Mouse (Mus musculus) spleen, postnatal 10 days (tissue): ENCODE results near the gene Nipal1.
A peak's percentile ranks its signal among the peaks of the same experiment; 100 is the strongest.

Experiments used
- DNase-seq, 2 experiments: peaks; one replicate each; pipeline ENCODE4 v3.0.0; 2021 to 2022; ENCODE audit warnings: low spot score in 2 of 2

The Nipal1 gene

DNA sequence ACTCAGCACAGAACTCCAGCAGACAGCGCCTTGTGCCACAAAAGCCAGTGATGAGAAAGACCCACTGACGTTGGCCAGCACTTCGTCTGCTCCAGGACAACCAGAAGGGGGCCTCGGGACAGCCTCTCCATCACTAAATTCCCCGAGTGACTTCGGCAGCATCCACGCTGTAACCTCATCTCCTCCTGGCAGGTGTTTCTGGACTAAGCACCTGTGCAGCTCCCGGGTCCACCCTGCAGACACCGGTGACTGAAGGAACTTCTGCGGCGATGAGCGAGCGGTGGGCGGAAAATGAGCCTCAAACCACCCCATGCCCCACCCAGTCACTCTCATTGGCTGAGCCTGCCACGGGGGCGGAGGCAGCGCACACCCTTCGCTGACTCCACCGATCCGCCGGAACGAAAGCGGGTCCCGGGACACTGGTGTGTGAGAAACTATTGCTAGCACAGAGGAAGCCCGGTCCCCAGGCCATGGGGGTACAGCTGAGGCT, at the start of gene Nipal1:
Gene Nipal1, plus strand, starts transcription at position 378 of the 490 bp plus-strand sequence.
- DNase-seq, result peak; percentile 23 to 66

DNA sequence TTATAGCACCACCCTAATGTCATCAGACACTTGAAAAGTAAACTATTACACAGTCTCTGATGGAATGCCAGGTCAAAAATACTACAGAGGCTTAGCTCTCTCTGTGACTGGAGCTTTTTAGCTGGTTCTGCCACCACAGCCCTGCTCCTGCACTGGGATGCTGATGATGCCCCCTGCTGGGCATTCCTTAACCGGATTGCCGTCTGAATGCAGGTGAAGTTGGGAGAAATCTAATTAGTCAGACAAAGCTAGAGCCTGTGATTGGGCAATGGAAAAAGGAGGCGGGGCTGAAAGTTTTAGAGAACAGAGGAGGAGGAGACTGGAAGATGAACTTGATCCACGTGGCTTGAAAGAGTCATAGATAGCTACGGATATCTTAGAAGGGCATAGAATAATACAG, 46.6 kb upstream of the Nipal1 start:
- peak in 1 of 2 experiments; percentile 41 for DNase-seq

DNA sequence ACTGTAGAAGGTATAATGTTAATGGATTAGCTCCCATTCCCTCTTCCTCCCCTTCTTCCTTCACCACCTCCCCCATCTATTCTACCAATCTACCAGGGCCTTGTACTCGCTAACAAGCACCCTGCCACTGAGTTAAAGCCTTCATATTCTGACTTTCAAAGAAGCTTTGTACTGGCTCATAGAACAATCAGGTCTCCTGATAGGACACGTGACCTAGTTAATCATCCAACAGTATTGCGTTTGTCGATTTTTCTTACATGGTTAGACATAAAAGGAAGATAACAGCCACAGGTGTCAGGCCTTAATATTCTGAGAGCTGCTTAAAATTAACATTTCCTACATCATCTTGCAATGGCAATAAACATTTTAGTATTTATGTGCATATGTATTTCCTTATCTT, 44.5 kb upstream of the Nipal1 start:
- DNase-seq, result no peak

DNA sequence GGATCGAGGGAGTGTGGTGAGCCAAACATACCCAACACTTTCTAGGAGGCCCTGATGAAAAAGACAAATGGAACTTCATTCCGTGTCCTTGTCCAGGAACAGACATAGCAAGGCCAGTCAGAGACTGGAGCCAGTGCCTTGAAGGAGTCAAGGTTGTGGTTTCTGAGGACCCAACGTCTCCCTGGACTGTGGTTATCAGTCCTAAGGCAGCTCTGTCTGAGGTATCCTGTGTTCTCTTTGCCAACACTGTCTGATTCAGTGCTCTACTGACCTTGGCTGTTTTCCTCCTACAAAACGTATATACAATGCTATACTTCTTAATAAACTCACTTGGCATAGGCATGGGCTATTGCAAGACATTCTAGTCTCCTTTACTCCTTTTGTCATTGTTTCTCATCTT, 30.2 kb upstream of the Nipal1 start:
- no peak for DNase-seq

DNA sequence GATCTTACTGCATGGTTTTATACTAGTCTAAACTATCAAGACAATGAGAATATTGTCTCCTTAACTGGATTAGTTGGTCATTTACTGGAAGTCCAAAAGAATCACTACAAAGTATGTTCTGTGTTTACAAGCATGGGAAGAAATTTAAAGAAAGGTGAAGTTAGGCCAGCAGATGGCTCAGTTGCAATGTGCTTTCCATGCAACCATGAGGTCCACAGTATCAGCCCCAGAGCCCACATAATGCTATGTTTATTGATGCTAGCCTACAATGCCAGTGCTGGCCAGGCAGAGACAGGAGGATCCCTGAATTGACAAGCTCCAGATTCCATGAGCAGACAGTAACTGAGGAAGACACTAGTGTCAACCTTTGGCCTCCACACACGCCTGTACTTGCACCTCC, 26.6 kb upstream of the Nipal1 start:
- no peak for DNase-seq

DNA sequence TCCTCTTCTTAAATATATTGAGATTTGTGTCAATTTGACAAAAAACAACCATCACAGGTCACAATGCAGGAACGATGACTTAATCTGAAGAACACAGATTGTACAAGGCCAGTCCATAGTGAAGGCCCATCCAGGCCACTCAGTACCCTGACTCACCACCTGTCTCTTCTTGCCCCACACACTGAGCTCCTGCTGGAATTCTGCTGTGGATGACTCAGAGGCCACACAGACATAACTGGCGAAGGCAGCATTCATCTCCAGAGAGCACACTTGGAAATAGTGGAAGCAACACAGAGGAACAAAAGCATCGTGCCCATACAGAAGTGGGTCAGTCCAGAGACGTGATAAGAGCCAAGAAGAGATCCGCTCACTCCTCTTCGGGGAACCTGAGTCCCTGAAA, 17.6 kb upstream of the Nipal1 start:
- DNase-seq, result no peak

DNA sequence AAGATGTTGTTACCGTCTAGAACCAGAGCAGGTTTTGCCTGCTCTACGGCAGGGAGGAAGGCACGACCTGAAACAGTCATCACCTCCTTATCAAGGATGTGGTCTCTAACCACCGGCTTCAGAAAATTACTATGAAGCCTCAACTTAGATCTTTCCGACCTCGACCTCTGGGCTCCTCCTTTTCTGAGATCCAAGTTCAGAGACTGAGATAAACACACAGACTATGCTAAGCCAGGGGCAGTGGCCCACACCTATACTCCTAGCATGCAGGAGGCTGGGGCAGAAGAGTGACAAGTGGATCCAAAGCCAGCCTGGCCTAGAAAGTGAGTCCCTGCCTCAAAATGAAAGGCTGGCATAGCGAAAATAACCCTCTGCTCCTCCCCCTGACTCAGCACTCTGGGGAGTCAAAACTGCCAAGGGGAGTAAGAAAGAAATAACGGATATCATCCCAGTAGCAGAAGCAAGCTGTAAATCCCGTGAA, 12.8 kb upstream of the Nipal1 start:
- peak in 1 of 2 experiments; percentile 21 for DNase-seq

DNA sequence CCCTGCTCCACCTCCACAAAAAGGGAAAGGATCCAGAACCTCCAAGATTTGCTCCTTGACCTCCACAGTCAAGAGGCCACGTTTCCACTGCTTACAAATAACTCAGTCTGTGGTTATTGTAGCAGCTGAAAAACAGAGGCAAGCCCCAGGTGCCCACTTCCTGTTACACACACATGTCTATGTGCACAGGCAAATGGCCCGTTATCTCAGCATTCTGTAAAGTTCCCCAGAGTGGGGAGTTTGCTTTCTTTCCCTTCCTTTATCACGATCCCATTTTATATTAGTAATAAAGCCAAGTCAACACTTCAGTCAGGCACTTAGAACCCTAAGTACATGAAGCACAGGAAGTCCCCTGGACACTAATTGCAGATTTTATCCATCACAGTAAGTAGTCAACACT, 11.5 kb upstream of the Nipal1 start:
- peak in 1 of 2 experiments; percentile 20 for DNase-seq

DNA sequence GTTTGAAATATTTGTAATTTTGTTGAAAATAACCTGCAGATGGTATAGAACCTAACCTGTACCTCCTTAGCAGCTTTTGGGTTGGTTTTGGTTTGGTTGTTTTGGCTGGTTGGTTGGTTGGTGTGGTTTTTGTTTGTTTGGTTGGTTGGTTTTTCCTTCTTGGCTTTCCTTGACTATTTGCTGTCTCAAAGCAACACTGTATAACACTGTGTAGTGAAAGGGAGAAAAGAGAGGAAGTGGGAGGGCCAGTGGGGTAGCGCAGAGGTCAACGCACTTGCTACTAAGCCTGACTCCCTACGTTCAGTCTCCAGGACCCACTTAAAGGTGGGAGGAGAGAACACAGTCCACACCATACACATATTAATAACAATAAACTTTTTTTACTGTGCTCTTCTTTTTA, 11.0 kb upstream of the Nipal1 start:
- DNase-seq, result no peak

DNA sequence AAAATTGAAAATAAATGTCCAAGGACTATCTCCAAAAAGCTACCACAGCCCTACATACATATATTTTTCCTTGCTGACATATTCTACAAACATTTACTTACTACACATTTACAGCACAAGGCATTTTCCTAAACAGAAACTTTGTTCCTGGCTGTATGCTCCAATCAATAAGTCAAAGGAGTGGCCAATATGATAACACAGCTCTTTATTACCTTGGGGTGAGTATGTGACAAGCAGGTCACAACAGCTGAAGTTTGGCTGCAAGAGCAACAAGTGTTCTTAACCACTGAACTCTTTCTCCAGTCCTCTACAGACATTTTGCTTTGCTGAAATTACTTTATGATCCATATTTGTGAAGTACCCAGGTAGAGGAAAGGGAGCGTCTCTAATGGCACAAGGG, 7.5 kb upstream of the Nipal1 start:
- no peak for DNase-seq

DNA sequence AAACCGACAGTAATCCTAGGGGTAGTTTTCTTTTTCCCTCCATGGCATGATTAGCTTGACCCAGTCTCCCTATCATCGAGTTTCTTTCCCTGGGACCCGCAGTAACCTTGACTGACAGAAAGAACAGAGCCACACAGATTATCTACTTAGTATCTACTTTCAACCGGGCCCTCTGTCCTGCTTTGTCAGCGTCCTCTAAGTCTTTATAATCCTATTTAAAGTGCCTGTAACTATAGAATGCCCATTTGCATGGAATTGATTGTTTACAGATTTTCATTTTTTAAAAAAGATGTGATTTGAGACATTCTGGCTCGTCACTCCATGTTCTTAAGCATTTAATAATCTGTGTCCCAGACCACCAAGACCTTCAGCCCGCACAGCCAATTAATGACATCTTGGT, 3.9 kb upstream of the Nipal1 start:
- no peak for DNase-seq

DNA sequence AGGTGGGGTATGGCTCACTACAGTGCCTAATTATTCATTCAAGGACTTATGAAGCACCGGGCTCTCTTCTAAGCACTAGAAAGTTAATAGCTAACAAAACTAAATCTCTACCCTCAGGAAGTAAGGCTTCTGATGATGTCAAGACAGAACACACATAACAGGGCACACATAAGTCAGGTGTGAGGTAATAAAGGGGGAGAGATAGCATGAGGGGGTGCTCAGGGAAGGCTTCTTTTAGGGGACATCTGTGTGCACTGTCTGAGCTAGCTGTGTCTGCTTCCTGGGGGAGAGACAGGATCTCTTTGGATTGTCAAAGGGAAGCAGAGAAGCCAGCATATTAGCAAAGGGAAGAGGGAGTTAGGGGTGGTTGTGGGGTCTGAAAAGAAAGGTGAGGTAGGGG, 3.4 kb upstream of the Nipal1 start, which contains the start of gene Cnga1:
Gene Cnga1, minus strand, starts transcription at position 101 of the 400 bp plus-strand sequence.
- DNase-seq, result no peak

DNA sequence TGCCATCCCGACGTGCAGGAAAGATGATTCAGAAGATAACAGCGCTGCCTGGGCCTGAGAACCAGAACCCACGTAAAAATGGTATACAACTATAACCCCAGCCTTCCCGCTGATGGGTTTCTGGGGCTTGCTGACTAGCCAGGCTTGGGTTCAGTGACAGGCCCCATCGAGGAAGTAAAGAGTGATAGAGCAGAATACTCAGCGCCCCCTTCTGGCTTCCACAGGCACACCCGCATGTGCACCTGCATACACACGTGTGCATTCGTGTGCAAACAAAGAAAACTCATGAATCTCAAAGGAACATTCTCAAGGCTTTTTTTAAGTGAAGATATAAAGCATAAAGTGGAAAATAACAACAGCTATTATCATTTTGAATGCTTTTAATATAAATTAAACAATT, 1.5 kb upstream of the Nipal1 start:
- peak in 1 of 2 experiments; percentile 44 for DNase-seq

DNA sequence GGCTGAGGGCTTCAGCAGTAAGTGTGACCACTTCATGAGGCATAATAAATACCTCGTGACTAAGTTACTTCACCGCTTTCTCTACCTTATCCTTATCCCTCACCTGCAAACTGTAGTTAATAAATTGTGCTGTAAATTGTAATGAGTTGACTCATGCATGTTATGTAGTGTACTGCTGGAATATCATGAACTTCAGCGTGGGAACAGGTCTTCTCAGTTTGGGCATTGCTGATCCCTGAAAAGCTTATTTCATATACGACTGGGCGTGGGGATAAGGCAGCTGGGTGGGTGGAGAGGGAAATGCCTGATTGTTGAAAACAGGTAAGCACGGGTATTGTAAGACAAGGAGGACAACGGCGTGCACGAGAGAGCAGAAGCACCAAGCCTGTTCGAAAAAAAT, 599 bp upstream of the Nipal1 start:
- no peak for DNase-seq

DNA sequence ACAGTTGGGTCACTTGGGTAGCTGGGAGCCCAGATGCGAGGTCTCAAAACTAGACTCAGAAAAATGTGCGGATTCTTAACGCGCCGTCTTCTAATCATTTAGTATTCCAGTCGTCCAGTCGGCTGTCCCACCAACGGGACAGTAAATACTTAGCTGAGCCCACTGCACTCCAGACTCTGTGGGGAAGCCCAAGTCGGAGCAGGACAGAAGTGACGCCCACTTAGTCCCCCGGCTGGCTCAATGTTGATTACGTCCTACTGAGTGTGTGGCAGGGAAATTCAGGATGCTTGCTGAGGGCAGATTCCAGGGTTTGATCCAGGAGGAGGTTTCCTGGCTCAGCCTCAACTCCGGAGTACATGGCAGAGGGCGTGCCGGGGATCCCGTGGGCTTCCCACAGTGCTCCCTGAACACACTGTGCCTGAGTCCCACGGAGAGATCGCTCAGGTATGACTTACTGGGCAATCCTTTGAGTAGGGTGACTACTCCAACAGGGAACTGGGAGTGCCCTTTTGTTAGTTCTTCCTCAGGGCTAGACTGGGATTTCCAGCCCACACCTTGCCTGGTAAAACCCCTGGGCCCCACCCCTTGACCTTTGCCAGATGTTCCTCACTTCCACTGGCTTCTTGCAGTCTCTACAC, 482 bp downstream of the Nipal1 start:
- DNase-seq, result no peak

DNA sequence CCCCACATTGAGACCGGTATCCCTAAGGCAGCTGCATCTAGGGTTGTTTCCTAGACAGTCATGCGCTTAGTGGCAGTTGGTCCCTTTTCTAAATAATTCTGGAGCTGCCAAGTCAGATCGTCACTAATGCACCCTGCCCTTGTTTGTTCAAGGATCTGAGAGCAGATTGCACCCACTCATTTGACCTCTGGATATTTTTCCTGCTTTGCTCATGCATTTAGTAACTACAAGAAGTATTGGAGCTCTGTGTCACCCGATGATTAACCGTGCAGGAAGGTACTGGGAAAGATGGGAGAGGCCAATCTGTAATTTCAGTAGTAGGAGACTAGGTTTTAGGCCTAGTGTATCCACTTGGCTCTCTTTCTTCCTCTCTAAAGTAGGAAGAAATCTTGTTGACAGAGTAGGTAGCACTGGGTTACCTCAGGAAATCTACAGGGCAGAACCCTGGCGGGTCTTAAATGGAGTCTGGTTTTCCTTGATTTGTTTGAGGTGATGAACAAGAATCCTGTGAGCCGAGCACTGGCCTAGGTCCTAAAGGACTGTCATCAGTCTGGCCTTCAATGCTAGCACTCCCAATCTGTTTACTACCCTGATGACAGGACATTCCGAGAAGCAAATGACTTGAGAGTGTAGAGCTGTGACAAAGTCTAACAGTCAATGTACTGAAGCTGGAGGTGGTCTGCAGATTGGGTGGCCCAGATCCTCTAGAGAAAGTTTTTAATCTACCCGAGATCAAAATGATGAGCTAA, 1.6 kb downstream of the Nipal1 start:
- no peak for DNase-seq

DNA sequence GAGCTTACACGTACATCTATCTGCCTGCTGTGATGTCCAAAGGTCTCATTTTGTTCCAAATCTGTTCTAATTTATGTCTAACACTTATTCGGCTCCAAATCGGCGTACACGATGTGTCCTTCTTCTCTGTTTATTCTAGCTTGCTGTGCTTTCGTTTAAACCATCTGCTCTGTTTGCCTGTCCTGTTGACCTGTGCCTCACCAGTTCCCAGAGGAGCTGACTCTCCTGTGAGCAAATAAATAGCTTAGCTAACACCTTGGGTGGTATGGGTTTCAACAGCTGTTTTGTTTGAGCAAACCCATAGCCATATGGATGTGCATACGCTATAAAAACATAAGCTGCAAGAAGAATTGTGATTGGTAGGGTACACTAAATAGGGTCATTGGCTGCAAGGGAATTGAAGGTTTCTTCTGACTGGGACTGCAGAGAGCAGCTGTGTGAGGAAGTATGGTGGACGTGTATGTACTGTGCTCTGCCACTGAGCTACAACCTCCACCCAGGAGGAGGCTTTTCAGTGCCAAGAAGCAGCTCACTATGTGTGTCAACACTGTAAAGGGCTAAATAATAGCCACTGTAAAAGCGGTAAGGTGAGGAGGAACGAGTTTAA, 5.6 kb downstream of the Nipal1 start:
- no peak for DNase-seq

DNA sequence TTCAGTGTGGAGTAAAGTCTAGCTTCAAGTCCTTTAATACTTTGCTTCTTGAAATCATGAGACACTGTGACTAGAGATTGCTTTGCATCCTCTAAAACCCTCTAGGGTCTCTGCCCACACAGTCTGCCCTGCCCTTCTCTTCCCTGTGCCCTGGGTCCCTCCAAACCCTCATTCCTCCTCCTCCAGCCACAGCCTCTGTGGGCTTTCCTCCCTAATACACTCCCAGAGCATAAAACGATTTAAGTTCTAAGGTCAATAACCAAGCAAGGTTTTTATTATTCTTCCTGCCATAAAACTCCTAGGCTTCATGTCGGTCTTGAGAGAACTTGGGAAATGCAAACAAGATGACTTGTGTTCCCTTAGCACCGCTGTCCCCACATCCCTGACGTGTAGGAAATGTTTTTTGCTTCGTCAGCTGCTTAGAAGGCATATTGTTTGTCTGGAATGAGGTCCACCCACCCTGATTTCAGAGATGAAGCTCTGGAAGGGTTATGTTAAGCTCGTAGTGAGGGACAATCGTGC, 8.7 kb downstream of the Nipal1 start:
- DNase-seq, result no peak

DNA sequence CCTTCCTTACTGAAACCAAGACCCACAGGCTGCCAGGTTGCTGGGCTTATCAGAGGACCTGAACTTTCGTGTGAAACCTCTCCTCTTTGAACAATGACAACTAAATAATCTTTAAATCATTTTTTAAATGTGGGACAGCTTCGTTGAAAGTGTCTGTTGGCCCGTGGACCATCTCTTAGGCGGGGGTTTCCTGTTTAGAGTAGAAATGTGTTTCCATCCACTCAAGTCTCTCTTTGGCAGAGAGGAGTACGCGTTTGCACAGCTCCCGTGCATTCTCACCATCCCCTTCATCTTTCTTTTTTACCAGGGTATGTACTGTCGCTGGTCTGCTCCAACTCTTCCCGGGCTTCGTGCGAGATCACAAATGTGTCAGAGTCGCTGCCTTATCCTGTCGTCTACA, 10.8 kb downstream of the Nipal1 start:
- no peak for DNase-seq

DNA sequence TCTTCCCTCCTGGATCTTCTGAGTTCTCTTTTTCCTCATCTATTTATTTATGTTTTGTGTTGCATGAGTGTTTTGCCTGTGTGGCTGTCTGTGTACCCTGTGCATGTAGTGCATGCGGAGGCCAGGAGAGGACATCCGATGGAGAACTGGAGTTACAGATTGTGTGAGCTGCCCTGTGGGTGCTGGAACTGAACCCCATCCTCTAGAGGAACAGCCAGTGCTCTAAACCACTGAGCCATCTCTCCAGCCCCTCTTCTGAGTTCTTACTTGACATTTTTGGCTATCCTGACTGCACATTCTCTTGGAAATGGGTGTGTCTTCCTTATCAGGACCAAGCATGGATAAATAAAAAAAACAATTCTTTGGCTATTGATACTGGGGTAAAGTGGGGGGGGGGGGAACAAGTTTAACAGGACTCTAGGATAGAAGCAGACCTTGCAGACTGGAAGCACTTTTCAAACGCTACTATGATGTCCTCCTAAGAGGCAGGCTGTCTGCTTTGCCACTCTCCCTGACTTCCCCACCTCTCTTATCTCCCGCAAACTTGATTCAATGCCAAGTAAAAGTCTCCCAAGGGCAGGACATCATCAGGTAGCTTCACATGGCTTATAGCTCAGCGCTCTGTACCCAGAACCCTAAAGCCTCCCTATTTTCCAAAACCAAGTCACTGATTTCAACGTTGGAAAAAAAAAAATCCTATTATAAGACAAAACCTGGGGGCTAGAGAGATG, 13.6 kb downstream of the Nipal1 start:
- no peak for DNase-seq

DNA sequence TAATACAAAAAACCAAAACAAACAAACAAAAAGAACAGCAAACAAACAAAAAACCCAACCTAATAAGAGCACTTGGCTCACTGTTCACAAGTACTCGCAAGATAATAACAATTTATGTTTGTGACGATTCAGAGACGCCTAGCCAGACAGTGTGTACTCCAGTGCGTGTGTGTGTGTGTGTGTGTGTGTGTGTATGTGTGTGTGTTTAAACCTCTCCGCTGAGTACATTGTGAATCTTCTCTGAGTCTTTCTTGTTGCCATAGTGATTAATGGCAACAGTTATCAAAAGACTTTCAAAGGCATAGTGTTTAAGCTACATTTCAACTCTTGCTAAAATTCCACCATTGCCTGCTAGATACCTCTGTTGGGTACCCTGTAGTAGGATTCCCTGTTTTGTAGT, 16.5 kb downstream of the Nipal1 start:
- no peak for DNase-seq

DNA sequence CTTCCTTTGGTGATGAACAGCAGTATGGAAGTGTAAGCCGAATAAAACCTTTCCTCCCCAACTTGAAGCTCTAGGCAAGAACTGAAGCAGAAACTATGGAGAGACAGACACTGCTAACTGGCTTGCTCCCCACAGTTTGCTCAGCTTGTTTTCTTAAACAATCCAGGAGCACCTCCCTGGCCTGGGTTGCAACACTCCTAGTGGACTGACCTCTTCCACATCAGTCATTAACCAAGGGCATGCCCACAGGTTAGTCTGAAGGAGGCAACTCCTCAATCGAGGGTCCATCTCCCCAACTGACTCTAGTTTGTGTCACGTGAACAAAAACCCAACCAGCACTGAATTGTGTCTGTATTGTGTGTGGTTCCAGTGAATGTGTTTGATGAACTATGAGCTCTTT, 17.3 kb downstream of the Nipal1 start:
- DNase-seq, result no peak
